Mouse (Mus musculus) stomach, postnatal 0 days (tissue): ENCODE measurements at regions not wholly inside any gene's neighbourhood (a gene's known extent, or its start where the extent isn't known, plus 50 kb on each side); places are given as distances from the start of the nearest gene placed in this dataset.

Experiments used
- CTCF ChIP-seq: IDR thresholded peaks from 2 replicates; pipeline ENCODE4 v1.5.1; 2016; ENCODE audit warnings: antibody characterized with exemption, low read depth, mild to moderate bottlenecking, moderate library complexity
- EP300 ChIP-seq: optimal IDR thresholded peaks from 2 replicates; pipeline ENCODE3; 2016; ENCODE audit warnings: antibody characterized with exemption

GRCm38 (mm10) chr2:128395308-128396007 is 195.6 kb upstream of the Spdye4c start:
- TF ChIP-seq CTCF, result no peak
- no peak for TF ChIP-seq EP300
